In the genomic region with DNA sequence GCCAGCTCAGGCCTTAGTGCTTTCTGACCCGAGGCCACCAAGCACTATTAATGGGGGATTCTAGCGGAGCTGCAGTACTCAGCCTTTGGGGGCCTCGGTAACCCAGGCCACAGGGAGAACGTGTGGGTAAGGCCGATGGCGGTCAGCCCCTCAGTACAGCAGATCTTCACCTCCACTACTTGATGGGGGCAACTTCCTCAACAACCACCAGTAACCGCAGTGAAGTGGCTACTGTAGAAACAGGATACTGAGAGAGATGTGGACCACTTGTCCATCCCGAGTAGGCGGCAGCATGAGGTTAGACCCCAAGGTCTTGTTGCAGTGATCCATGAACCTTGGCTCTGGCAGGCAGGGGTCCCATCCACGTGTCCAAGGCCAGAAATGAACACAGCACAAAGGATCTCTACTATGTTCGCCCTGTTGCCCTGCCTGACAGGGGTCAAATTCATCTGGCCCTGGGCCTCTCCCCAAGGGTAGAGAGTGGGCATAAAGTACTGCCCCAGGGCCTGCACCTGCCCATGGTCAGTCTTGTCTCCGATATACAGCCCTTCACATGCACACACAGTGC, we compare ENCODE assay signal across 8 mouse cellular contexts.
DNase-seq lines count a peak whose midpoint lies in the region; ATAC-seq and TF ChIP-seq lines count a peak whose summit lies in the region.

No protein-coding gene starts in this region.

- no peak for TF ChIP-seq CTCF in G1E (IDR thresholded peaks at IDR 0.05; ENCODE audit: low read depth, low read length)

- H3K9ac ChIP-seq in heart, embryonic 11.5 days (ENCODE audit: low read depth, low read length), result peak overlapping the region; percentile 60

- peak overlapping the region; percentile 57 for H3K27ac ChIP-seq in heart, embryonic 11.5 days (ENCODE audit: low read depth, low read length)
- peak overlapping the region; percentile 89 for H3K27ac ChIP-seq in hindbrain, embryonic 10.5 days

- no peaks in the 10 kb centered on the region for H3K27me3 ChIP-seq in heart, embryonic 11.5 days (ENCODE audit: control insufficient read depth, insufficient read depth, low read length)
- peaks cover 49% of the 10 kb centered on the region for H3K27me3 ChIP-seq in G1E (ENCODE audit: insufficient read depth, low read length)
- H3K27me3 ChIP-seq in hindbrain, embryonic 10.5 days (ENCODE audit: insufficient read depth, poor library complexity, severe bottlenecking), result peaks cover 20% of the 10 kb centered on the region
- peaks cover 4% of the 10 kb centered on the region for H3K27me3 ChIP-seq in megakaryocyte, embryonic 14.5 days (replicated peaks)

- peaks cover under 1% of the 10 kb centered on the region for H3K36me3 ChIP-seq in heart, embryonic 11.5 days (ENCODE audit: control insufficient read depth, insufficient read depth, low read length)
- peaks cover 42% of the 10 kb centered on the region for H3K36me3 ChIP-seq in G1E (replicated peaks)
- H3K36me3 ChIP-seq in hindbrain, embryonic 10.5 days, result peaks cover 32% of the 10 kb centered on the region
- peaks cover 40% of the 10 kb centered on the region for H3K36me3 ChIP-seq in megakaryocyte, embryonic 14.5 days (replicated peaks; ENCODE audit: low read length)

- intact Hi-C loops in heart, postnatal 10 days (cut with DNase I), result loop anchor here (2.0 kb wide), 2 partner anchors 27 to 69 kb away; no protein-coding TSS in a partner anchor

- no peak for ATAC-seq in heart, embryonic 11.5 days (replicated peaks; ENCODE audit: insufficient number of reproducible peaks, low FRiP score, low TSS enrichment)
- ATAC-seq in G1E (ENCODE audit: extremely low read depth, insufficient number of reproducible peaks, low FRiP score, poor library complexity, severe bottlenecking), result no peak

- no peak for DNase-seq in heart, postnatal 10 days
- no peak for DNase-seq in G1E (ENCODE audit: low spot score)
- DNase-seq in hindbrain, embryonic 10.5 days (ENCODE audit: low spot score), result no peak
- DNase-seq in urinary bladder, adult 2 months (ENCODE audit: low spot score), result no peak
- no peak for DNase-seq in left cerebral cortex, adult 9 months (ENCODE audit: low spot score in 2 of 2)
- no peak for DNase-seq in urinary bladder, postnatal 25 days (ENCODE audit: low spot score)

- H3K9me3 ChIP-seq in heart, embryonic 11.5 days (replicated peaks; ENCODE audit: control insufficient read depth, low read length), result no peaks in the 10 kb centered on the region
- H3K9me3 ChIP-seq in G1E (replicated peaks), result peaks cover 10% of the 10 kb centered on the region; the same call in 1 of the 2 replicates
- H3K9me3 ChIP-seq in hindbrain, embryonic 10.5 days, result no peaks in the 10 kb centered on the region
- H3K9me3 ChIP-seq in megakaryocyte, embryonic 14.5 days, result no peaks in the 10 kb centered on the region

- peak overlapping the region; percentile 76 for H3K4me2 ChIP-seq in heart, embryonic 11.5 days

- H3K4me1 ChIP-seq in heart, embryonic 11.5 days (ENCODE audit: control insufficient read depth, insufficient read depth, low read length), result peaks cover 21% of the 10 kb centered on the region
- peaks cover 35% of the 10 kb centered on the region for H3K4me1 ChIP-seq in G1E (ENCODE audit: insufficient read depth, low read depth, low read length)
- H3K4me1 ChIP-seq in hindbrain, embryonic 10.5 days (replicated peaks), result peaks cover 68% of the 10 kb centered on the region
- H3K4me1 ChIP-seq in megakaryocyte, embryonic 14.5 days, result peaks cover 97% of the 10 kb centered on the region

- peak overlapping the region; percentile 44 for H3K4me3 ChIP-seq in heart, embryonic 11.5 days (ENCODE audit: low read depth, low read length)
- H3K4me3 ChIP-seq in G1E (ENCODE audit: low read depth, low read length), result peak overlapping the region; percentile 60; the same call in 1 of the 2 replicates
- H3K4me3 ChIP-seq in hindbrain, embryonic 10.5 days, result peak overlapping the region; percentile 57
- H3K4me3 ChIP-seq in megakaryocyte, embryonic 14.5 days (replicated peaks), result peak overlapping the region; percentile 90

- 42% methylated on average over 12 of the region's 12 CpGs for WGBS in heart, embryonic 11.5 days (ENCODE audit: insufficient replicate concordance)
- 49% methylated on average over 12 of the region's 12 CpGs for WGBS in hindbrain, embryonic 10.5 days
